Mouse (Mus musculus) limb, embryonic 10.5 days (tissue): ENCODE measurements around the gene Gmcl1. TPM values are rescaled to one million over a fixed set of nuclear protein-coding genes. Genes with fewer than 3 reads are reported as not detected.
A peak's percentile ranks its signal among the peaks of the same experiment; 100 is the strongest.

Experiments
- DNase-seq: peaks from one replicate; pipeline ENCODE4 v3.0.0-alpha.2; 2017; ENCODE audit warnings: low spot score
- H3K27ac ChIP-seq: fragments of 300-500 bp; sonication (generic); 2 replicates; pipeline ENCODE4 v1.5.1; 2016; ENCODE audit warnings: mild to moderate bottlenecking
- H3K27me3 ChIP-seq: fragments of 300-500 bp; sonication (generic); 2 replicates; pipeline ENCODE4 v1.6.1; 2016; ENCODE audit warnings: low read depth, mild to moderate bottlenecking; ENCODE audit not compliant: poor library complexity, severe bottlenecking
- H3K36me3 ChIP-seq: fragments of 300-500 bp; sonication (generic); 2 replicates; pipeline ENCODE4 v1.6.1; 2016; ENCODE audit warnings: mild to moderate bottlenecking, moderate library complexity
- H3K4me1 ChIP-seq: fragments of 300-500 bp; sonication (generic); 2 replicates; pipeline ENCODE4 v1.6.1; 2016
- H3K4me3 ChIP-seq: fragments of 300-500 bp; sonication (generic); 2 replicates; pipeline ENCODE4 v1.5.1; 2016; ENCODE audit warnings: mild to moderate bottlenecking, moderate library complexity
- H3K9me3 ChIP-seq: fragments of 300-500 bp; sonication (generic); replicated peaks from 2 replicates; pipeline ENCODE4 v1.6.1; 2016; ENCODE audit warnings: mild to moderate bottlenecking
- WGBS: fragments of 180-500 bp; shearing (Covaris S2); methylation state at CpG from one replicate; pipeline ENCODE4 v1.1.7; 2016; 5-methylcytosine and 5-hydroxymethylcytosine counted together
- polyA plus RNA-seq: library from polyadenylated mRNA; unstranded; fragments of >200 nt; fragmentation: Nextera tagmentation; extraction: Ambion mirVana; gene quantifications from 2 replicates; pipeline ENCODE4 v1.2.1, GENCODE M21; 2016

The Gmcl1 gene
- polyA plus RNA-seq, 1 experiment from 2014 or later = 39.0 TPM

GRCm38 (mm10) chr6:86669240-86669727, 63.9 kb downstream of the Gmcl1 start:
- H3K4me3 ChIP-seq = peak overlapping the region; percentile 73
- peaks cover 35% of the 10 kb centered on the region for H3K36me3 ChIP-seq
- no peaks in the 10 kb centered on the region for H3K9me3 ChIP-seq
- no peaks in the 10 kb centered on the region for H3K27me3 ChIP-seq
- H3K27ac ChIP-seq = peak overlapping the region; percentile 79
- peaks cover 30% of the 10 kb centered on the region for H3K4me1 ChIP-seq
- peak; percentile 99 for DNase-seq
- 1% methylated on average over 37 of the region's 37 CpGs for WGBS

- Histone ChIP-seq H3K9me3 (no peaks in the 10 kb centered on the region), H3K27ac (peak within 1 kb of the TSS; percentile 79), H3K4me3 (peak within 1 kb of the TSS; percentile 73), H3K27me3 (no peaks in the 10 kb centered on the region), H3K4me1 (peaks cover 30% of the 10 kb centered on the region), H3K36me3 (peaks cover 34% of the 10 kb centered on the region)
- under 1% methylated on average over 71 of the region's 76 CpGs for WGBS
- no peak for DNase-seq
Measured at GRCm38 (mm10) chr6:86668580-86669239, 64.5 kb downstream of the Gmcl1 start, which contains the start of gene Mxd1. Gene Mxd1, minus strand, starts transcription at chr6:86669161.

GRCm38 (mm10) chr6:86667061-86667460, 66.1 kb downstream of the Gmcl1 start:
- H3K9me3 ChIP-seq = no peaks in the 10 kb centered on the region
- H3K4me3 ChIP-seq = no peak overlapping the region
- H3K4me1 ChIP-seq = peaks cover 30% of the 10 kb centered on the region
- DNase-seq = no peak
- 94% methylated on average over 10 of the region's 10 CpGs for whole genome bisulfite sequencing
- H3K36me3 ChIP-seq = peaks cover 25% of the 10 kb centered on the region
- no peaks in the 10 kb centered on the region for H3K27me3 ChIP-seq
- H3K27ac ChIP-seq = no peak overlapping the region

- Histone ChIP-seq H3K4me1 (peaks cover 30% of the 10 kb centered on the region), H3K36me3 (peaks cover 20% of the 10 kb centered on the region), H3K4me3 (no peak overlapping the region), H3K27me3 (no peaks in the 10 kb centered on the region), H3K27ac (no peak overlapping the region), H3K9me3 (no peaks in the 10 kb centered on the region)
- WGBS = 70% methylated on average over 17 of the region's 17 CpGs
- no peak for DNase-seq
Measured at GRCm38 (mm10) chr6:86665560-86666307, 67.4 kb downstream of the Gmcl1 start.

GRCm38 (mm10) chr6:86665076-86665475, 68.1 kb downstream of the Gmcl1 start:
- Histone ChIP-seq H3K4me3 (no peak overlapping the region), H3K36me3 (peaks cover 24% of the 10 kb centered on the region), H3K4me1 (peaks cover 30% of the 10 kb centered on the region), H3K27me3 (no peaks in the 10 kb centered on the region), H3K27ac (no peak overlapping the region), H3K9me3 (no peaks in the 10 kb centered on the region)
- DNase-seq = no peak
- 77% methylated on average over 5 of the region's 5 CpGs for WGBS

GRCm38 (mm10) chr6:86660161-86660877, 72.9 kb downstream of the Gmcl1 start:
- no peak for DNase-seq
- H3K9me3 ChIP-seq = no peaks in the 10 kb centered on the region
- peaks cover 6% of the 10 kb centered on the region; the same call in 1 of the 2 replicates for H3K4me1 ChIP-seq

GRCm38 (mm10) chr6:86658501-86658900, 74.7 kb downstream of the Gmcl1 start:
- peaks cover 4% of the 10 kb centered on the region; the same call in 1 of the 2 replicates for H3K4me1 ChIP-seq
- no peak overlapping the region for H3K4me3 ChIP-seq
- H3K27me3 ChIP-seq = no peaks in the 10 kb centered on the region
- H3K9me3 ChIP-seq = no peaks in the 10 kb centered on the region
- no peak overlapping the region for H3K27ac ChIP-seq
- WGBS = 95% methylated on average over 3 of the region's 3 CpGs
- peaks cover 24% of the 10 kb centered on the region for H3K36me3 ChIP-seq
- DNase-seq = no peak

More at GRCm38 (mm10) chr6:86660161-86660877, 72.9 kb downstream of the Gmcl1 start:
- Histone ChIP-seq H3K27ac (no peak overlapping the region), H3K27me3 (no peaks in the 10 kb centered on the region), H3K36me3 (peaks cover 29% of the 10 kb centered on the region), H3K4me3 (no peak overlapping the region)
- 78% methylated on average over 9 of the region's 9 CpGs for WGBS

GRCm38 (mm10) chr6:86654270-86654916, 78.8 kb downstream of the Gmcl1 start:
- no peak overlapping the region for H3K4me3 ChIP-seq
- no peaks in the 10 kb centered on the region for H3K27me3 ChIP-seq
- no peaks in the 10 kb centered on the region for H3K9me3 ChIP-seq
- peaks cover 45% of the 10 kb centered on the region for H3K36me3 ChIP-seq
- no peak overlapping the region for H3K27ac ChIP-seq
- no peak for DNase-seq
- H3K4me1 ChIP-seq = peaks cover 4% of the 10 kb centered on the region; the same call in 1 of the 2 replicates
- 82% methylated on average over 9 of the region's 9 CpGs for WGBS

- H3K36me3 ChIP-seq = peaks cover 45% of the 10 kb centered on the region
- DNase-seq = no peak
- H3K27me3 ChIP-seq = no peaks in the 10 kb centered on the region
- no peak overlapping the region for H3K27ac ChIP-seq
- no peaks in the 10 kb centered on the region for H3K9me3 ChIP-seq
- peaks cover 4% of the 10 kb centered on the region; the same call in 1 of the 2 replicates for H3K4me1 ChIP-seq
- H3K4me3 ChIP-seq = no peak overlapping the region
- WGBS = 87% methylated on average over 6 of the region's 6 CpGs
Measured at GRCm38 (mm10) chr6:86653026-86653425, 80.2 kb downstream of the Gmcl1 start.

- Histone ChIP-seq H3K4me1 (no peaks in the 10 kb centered on the region), H3K27me3 (no peaks in the 10 kb centered on the region), H3K36me3 (peaks cover 24% of the 10 kb centered on the region), H3K4me3 (no peak overlapping the region), H3K27ac (no peak overlapping the region), H3K9me3 (no peaks in the 10 kb centered on the region)
- WGBS = 82% methylated on average over 7 of the region's 7 CpGs
- no peak for DNase-seq
Measured at GRCm38 (mm10) chr6:86646143-86646542, 87.0 kb downstream of the Gmcl1 start.

GRCm38 (mm10) chr6:86645551-86645950, 87.6 kb downstream of the Gmcl1 start:
- Histone ChIP-seq H3K4me1 (no peaks in the 10 kb centered on the region), H3K27me3 (no peaks in the 10 kb centered on the region), H3K36me3 (peaks cover 18% of the 10 kb centered on the region), H3K4me3 (no peak overlapping the region), H3K9me3 (no peaks in the 10 kb centered on the region), H3K27ac (no peak overlapping the region)
- no peak for DNase-seq
- 78% methylated on average over 4 of the region's 4 CpGs for WGBS

GRCm38 (mm10) chr6:86644775-86645400, 88.3 kb downstream of the Gmcl1 start:
- H3K36me3 ChIP-seq = peaks cover 12% of the 10 kb centered on the region
- WGBS = 88% methylated on average over 3 of the region's 3 CpGs
- H3K27me3 ChIP-seq = no peaks in the 10 kb centered on the region
- H3K4me1 ChIP-seq = no peaks in the 10 kb centered on the region
- H3K9me3 ChIP-seq = no peaks in the 10 kb centered on the region
- H3K4me3 ChIP-seq = no peak overlapping the region
- no peak for DNase-seq
- H3K27ac ChIP-seq = no peak overlapping the region
